Mouse (Mus musculus): ENCODE measurements around the gene Drosha.
A peak's percentile ranks its signal among the peaks of the same experiment; 100 is the strongest.
"Not testable (repeated sequence)": the region's sequence is repeated elsewhere in the genome, so short reads cannot be mapped to it uniquely, and the experiment has no call there.

Gene Drosha

DNA sequence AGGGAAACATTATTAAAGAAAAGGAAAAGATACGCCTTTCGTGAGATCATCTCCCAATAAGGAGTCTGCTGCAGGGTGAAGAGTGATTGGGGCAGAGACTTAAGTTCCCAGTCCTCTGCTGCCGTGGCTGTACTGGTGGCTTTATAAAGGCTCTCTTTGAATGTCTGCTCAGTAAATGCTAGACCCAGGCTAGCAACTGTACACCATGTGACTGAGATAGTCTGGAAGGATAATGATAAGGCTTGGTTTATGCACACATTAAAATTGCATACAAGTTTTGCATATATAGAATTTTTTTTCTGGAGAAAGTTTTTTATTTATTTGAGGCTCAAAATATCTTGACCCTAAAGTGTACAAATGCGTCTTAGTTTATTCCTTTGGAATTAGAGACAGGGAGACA, 63.7 kb downstream of the Drosha start:
- no peak for DNase-seq

DNA sequence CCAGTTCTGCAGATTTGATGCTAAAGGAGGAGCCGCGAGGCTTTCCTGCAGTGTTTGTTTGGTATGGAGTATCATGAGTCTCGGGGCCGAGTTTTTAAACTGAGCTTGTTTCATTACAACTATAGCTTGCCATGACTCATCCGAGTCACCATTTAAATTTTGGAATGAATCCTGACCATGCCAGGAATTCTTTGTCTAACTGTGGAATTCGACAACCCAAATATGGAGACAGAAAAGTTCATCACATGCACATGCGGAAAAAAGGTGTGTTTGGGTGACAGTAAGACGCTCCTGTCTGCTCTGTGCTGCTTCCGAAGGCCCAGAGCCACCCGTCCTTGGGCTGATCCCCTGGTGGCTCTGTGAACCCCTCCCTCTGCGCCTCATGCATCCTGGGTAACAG, 65.3 kb downstream of the Drosha start:
- DNase-seq = no peak

DNA sequence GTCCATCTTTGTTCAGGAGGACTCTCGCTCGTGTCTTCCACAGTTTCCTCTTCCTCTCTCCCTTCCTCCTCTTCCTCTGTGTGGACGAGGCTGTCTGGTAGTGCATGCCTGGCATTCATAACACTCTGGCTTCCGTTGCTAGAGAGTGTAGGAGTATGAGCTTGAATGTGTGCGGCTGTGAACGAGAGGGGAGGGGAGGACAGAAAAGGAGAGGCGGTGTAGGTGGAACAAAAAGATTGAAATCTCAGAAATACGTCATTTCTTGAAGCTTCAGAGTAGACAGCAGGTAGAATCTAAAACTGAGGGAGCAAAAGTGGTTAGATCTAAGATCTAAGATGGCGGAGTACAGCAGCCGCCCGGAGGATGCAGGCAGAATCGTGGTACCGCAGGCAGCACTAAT, 70.8 kb downstream of the Drosha start:
- DNase-seq = no peak

DNA sequence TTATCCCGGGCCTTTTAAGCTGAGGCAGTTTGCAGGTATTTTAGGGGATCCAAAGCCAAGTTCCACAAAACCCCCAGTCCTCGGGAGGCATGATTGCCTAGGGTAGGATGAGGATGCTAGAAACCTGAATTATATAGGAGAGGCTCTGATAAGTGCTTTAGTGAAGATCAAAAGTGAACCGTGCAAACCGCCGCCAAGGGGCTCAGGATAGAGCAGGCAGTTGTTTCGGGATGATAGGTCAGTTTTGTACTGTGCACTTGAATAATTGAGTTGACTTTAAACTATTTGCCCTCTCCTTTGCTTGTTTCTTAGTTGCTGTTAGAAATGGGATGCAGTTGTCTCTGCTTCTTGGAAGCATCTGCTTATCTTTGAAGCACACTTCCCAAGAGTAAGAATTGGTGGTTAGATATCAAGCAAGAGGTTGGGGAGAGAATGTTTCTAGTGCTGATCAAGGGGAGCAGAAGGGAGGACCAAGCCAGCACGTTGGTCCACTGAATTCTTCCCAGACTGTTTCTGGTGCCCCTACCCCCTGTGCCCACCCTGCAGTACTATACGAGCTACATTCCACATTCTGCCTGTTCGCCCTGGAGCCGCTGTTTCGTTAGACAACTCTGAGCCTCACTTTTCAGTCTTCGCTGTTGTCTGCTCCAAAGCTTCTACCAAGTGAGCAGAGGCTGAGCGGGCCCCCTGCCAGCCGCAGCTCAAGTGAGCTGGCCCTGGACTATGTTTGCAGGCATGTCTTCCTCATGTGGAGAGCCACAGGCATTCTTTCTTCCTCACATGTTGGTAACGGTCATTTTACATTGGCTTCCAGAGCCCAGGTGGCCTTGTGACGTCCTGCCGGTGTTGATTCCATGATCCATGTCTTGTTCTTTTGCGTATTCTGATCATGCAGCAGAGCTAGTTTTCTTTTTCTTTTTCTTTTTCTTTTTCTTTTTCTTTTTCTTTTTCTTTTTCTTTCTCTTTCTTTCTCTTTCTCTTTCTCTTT, 71.7 kb downstream of the Drosha start:
- no peak for DNase-seq

DNA sequence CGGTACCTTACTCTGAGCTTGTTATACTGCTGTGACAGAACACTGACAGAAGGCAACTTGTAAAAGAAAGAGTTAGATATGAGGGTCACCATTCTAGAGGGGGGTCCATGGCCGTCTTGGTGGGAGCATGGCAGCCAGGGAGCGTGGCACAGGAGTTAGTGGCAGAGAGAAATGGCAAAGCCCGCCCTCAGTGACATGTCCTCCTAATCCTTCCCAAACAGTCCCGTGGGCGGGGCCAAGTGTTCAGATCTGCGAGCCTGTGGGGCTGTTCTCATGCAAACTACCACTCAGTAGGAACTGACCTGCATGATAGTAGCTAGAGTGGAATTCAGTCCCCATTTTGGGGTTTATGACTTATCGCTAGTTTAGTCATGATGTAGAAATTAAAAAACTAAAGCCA, 73.2 kb downstream of the Drosha start:
- no peak for DNase-seq

DNA sequence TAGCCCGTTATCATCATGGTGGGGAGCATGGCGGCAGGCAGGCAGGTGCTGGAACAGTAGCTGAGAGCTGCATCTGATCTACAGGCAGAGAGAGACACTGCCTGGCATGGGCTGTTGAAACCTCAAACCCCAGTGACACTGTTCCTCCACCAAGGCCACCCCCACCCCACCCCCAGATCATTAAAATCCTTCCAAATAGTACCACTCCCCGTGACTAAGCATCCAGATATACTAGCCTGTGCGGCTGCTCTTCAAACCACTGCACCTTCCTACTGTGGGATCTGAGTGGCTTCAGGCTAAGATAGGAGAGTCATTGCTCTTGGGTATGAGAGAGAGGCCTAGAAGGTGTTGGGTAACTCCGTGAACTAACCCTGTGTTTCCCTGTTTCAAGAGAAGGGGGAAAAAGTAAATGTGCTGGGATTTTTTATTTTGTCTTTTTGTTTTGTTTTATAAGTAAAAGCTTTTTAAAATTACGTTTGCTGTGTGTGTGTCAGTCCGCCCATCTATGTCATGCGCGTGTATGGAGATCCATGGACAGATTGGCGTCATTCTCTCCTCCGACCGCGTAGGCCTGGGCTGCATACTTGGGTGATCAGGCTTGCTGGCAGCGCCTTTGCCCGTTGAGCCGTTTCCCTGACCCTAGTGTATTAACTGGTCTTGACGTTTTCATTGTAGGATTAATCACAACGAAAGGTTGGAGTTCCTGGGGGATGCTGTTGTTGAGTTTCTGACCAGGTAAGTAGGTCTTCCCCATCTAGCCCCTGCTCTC, 76.0 kb downstream of the Drosha start:
- DNase-seq = no peak

DNA sequence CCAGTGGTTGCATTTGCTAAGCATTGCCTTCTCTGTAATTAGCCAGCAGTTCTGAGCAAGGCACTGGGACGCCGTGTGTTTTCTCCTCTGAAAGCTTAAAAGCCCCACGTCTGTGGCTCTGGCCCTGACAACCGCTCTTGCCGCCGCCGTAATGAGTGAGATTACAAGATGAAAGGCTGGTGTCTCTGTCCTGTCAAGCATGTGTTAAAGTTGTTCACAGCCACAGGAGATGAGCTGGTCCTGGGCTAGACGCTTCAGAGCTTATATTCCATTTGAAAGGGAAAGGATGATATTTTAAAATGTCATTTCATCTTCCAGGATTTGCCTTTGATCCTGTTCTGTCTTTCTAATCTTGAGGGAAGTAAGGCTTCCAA, 76.6 kb downstream of the Drosha start:
- DNase-seq = no peak

DNA sequence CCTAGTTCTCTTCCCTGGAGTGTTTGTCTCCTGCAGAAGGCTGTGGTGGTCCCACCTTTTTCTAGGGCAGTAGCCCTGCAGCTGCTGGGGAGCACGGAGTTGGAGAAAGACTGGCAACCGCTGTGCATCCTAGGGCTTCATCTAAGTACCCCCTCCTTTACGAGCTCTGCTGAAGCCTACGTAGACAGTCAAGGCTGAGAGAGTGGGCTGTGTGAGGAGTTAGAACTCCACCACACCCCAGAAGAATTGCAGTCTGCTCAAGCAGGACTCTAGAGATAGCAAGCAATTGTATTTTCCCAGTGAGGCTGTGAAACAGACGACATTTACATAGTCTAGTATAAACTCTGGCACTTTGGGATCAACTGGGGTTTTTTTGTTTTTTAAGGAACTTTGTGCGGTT, 79.8 kb downstream of the Drosha start:
- DNase-seq = no peak

DNA sequence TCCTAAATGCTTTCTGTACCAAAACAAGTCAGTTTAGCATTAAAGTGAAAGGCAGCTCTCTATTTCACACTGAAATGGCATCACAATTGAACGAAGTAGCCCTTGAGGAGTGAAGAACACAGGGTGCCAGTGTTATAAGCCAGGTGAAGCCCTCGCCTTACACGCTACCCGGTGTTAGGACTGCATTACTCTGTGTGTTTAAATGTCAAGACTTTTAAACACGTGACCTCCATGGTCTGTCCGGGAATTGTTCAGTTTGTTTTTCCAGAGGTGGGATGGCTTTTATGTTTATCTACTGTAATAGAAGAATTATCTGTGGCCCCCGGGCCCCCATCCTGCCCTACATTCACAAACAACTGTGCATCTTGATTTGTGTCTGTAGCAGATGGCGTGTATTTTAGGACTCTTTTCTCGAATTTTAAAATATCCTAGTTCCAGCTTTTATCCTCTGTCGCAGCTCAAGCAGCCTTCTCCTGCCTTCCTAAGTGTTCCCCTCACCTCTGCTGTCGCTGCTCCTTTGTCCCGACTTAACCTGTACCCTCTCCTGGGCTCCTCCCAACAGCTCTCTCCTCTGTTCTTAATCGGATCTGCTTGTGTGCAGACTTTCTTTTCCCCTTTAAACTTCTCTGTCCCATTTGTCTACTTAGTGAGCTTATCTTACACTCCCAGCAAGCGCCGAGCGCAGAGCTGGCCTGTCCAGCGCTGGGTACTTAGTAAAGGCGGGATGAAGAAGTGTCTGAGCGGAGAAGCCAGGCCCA, 83.5 kb downstream of the Drosha start:
- DNase-seq = no peak

DNA sequence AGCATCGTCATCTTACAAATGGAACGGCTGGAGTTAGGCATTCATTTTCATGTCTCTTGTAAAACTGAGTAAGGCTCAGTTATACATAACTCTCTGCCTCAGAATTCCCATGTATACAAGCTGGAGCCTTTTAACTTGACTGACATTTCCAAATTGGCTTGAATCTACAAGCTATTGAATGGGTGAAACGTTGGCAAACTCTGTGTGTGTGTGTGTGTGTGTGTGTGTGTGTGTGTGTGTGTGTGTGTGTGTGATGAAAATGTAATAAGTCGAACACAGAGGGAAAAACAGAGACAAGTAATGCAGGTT, 84.1 kb downstream of the Drosha start:
- no peak for DNase-seq

DNA sequence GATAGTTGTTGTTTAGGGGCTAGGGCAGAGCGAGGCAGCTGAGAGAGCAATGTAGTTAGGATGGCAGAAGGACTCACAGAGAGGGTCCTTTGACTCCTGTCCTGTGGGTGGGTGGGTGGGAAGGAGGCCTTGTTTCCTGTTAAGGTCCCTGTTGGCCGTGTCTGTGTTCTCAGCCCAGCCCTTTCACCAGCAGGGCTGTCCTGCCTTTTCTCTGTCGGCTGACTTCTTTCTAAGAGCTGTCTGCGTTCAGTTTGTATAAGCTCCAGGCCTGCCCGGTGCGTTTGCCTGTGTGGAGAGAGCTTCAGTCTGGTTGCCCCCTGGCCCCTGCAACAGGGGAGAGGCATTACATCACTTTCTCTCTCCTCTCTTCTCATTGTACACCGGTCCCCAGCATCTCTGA, 84.6 kb downstream of the Drosha start:
- no peak for DNase-seq

DNA sequence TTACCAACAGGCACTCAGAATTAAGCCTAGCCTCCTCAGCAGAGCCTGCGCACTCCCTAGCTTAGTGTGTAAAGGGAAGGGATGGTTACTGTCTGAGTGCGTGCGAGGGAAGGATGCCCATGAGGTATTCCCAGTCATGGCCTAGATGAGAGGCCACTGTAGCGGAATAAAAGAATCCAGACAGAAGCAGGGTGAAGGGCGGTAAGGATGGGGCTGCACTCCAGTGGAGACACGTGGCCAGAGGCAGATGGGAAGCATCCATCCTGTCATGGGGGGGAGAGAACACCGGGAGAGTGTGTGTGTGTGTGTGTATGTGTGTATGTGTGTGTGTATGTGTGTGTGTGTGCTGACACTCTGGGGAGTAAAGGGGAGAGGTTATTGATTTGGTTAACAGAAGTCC, 86.5 kb downstream of the Drosha start:
- DNase-seq = peak in 1 of 2 experiments; percentile 24

DNA sequence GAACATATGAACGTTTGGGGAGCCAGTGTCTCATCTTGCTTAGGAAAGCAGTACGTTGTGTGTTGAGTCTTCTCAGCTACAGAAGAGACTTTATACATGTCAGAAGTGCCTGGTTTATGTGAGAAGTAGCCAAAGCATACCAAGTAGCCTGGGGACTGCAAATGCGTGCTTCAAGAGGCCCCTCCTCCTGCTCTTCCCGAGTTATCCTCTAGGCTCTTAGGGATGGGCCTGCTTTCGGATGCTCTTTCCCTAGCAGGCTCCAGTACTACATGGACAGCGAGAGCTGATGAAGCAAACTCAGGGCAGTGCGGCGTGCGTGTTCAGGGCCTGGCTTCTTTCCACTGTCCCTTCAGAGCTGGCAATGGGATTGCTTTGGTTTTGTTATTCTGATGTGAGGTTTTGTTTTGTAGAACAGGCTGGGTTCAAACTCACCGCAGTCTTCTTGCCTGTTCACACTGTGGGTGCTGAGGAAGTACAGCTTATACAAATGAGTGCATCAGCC, 91.8 kb downstream of the Drosha start:
- no peak for DNase-seq

DNA sequence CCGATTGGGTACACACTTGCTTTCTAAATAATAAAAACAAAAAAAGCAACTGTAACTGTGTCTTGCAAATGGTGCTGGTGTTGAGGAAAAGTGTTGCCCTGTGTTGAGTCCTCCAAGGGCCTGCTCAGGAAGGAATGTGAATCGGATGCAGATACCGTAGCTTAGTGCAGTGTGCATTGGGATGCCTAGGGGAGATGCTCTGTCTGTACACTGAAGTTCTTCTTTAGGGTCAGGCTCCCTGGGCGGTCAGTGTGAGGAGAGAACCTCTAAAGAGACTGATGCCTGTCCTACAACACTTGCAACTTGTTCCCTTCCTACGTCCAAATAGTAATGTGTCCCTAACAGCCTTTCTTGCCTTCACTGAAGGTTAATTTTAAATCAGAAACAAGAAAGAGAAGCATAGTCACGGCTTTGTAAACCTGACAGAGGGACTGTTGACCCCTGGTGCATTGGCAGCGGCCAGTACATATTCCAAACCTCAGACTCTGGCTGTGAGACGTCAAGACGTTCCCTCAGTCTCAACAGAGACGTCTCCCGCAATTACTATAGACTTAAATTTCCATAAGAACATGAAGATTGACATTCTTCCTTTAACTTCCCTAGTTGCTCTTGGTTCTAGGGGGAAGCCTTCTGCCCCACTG, 94.8 kb downstream of the Drosha start:
- DNase-seq = not testable (repeated sequence)

DNA sequence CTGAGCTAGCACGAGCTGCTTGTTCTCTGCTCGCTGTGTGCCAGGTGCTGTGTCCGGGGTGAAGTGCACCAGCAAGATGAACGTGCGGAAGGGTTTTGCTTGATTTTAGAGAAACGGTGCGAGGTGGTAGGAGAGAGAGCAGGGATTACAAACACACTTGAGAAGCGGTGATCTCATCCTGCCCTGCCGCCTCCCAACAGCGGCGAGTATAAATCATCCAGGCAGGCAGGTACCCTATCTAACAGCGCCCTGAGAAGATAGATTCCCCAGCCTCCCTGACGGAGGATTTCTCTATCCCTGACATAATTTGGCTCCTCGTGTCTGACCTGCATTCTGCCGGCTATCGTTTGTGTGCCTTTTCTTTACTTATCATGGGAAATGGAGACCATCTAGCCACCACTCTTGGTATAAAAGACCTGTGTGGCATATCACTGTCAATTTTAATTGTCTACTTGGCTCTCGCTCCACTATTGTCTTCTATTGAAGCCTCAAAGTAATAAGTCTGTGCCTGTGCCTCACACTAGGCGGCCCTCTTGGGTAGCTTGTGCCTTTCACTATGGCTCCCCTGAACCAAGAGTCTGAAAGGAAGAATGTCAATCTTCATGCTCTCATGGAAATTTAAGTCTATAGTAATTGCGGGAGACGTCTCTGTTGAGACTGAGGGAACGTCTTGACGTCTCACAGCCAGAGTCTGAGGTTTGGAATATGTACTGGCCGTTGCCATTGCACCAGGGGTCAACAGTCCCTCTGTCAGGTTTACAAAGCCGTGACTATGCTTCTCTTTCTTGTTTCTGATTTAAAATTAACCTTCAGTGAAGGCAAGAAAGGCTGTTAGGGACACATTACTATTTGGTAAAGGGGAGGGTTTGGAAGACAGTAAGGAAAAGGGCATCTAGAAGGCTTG, 95.6 kb downstream of the Drosha start:
- DNase-seq = no peak

DNA sequence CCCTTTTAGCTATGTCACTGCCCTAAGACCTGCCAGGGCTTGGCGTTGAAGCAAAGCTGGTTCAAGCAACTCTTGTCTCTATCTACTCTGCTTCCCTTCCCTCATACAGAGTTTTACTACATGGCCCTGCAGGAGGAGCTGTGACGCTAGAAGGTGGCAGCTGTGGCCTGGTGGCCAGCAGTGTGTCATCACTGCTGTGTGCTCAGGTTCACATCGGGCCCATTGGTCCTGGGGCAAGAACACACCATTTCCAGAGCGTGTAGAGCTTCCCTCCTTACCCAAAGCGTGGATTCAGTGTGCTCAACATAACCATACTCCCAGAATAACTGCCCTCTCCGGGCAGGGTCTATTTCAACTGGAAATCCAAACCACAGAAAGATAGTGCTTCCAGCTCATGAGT, 97.3 kb downstream of the Drosha start:
- DNase-seq = no peak

DNA sequence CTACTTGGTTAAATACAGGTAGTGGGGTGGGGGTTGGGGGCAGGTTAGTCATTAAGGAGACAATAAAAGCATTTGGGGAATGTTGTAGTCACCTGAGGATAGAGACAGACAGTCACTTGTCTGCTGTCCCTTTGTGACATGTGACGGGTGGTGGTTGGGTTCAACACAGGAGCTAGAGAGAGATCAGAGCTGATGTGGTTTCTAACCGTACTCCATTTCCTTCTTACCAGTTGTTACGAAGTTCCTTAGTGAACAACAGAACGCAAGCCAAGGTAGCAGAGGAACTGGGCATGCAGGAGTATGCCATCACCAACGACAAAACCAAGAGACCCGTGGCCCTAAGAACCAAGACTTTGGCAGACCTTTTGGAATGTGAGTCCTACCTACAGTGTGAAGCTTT, 99.2 kb downstream of the Drosha start:
- DNase-seq = no peak

DNA sequence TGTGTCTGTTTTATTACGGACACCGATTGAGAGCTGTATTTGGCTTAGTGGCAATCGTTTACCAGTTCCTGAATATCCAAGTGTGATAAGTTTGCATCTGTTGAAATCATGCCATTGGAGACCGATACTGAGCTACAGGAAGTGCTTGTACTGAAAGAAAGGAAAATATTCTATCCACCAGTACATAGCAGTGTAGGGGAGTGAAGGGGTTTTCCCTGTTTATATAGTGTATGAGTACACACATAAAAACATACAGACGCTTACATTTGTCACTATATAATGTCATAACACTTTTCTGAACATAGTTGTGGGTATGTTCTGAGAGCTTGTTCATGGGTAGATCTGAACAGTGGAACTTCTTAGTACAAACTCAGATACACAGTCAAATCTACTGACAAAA, 106.9 kb downstream of the Drosha start:
- DNase-seq = no peak

DNA sequence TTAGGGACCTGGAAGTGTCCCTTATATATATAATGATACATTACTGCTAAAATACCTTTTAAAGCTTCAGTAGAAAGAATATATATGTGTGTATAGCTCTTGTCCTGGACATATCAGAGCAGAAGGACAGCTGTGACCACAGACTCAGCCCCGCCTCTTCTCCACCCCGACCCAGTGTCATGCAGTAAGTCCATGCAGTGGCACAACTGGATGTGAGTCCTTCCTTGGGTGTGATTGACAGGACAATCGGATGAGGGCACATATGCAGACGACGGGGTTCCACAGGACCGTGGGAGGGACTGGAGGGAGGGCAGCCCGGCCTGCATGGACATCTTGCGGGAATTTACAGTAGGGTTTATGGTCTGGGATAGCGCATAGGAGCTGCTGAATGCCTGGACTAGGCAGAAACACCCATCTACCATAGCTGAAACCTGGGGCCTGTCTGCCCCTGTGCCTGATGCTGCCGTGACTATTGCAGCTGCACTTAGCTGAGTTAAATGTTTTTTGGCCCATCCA, 111.7 kb downstream of the Drosha start:
- DNase-seq = no peak

DNA sequence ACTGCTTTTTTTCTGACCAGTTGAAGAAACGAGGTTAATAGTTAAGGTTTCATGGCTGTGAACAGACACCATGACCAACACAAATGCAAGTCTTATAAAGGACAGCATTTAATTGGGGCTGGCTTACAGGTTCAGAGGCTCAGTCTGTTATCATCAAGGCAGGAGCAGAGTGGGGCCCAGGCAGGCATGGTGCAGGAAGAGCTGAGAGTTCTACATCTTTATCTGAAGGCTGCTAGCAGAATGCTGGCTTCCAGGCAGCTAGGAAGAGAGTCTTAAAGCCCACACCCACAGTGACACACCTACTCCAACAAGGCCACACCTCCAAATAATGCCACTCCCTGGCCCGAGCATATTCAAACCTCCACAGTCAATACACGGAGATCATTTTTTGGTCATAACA, 112.7 kb downstream of the Drosha start:
- not testable (repeated sequence) for DNase-seq

DNA sequence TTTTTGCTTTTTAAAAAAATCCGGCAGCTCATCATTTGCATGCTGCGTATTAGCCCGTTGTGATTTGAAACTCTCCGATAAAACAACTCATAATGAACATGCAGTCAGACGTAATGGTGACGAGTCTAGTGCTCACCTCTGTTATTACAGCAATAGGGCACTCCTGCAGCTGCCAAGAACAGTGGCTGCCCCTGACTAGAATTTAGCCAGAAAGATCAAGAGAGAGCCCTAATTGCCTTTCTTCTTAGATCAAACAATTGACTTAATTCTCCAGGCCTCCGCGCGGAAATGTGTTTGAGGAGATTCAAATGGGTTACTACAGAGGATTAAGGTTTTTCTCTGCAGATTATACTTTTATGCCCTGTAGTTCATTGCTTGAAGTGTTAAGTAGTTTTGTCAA, 116.5 kb downstream of the Drosha start:
- no peak for DNase-seq

All from kidney, postnatal 4 days (tissue).